Mouse (Mus musculus): Measurements from ENCODE around the gene Nrf1.

The Nrf1 gene

DNA sequence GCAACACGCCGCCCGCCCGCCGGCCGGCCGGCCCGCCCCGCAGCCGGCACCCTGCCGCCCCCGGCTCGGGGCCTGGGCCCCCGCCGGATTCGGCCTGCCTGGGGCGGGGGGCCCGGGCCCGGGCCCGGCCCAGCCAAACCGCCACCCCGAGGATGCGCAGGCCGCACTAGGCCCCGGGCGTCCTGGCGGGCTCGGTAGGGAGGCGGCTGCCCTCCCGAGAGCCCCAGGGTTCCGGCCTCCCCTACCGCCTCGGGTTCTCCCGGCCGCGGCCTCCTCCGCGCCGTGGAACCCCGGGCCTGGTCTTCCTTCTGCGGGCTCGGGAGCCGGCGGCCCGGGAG is 344 bp downstream of the Nrf1 start:
- DNase-seq (ENCODE audit: low read depth, low spot score) = no peak
- Histone ChIP-seq H3K27me3 (ENCODE audit: control insufficient read depth, insufficient read depth, low read length, poor library complexity, severe bottlenecking) (no peaks in the 10 kb centered on the region), H3K36me3 (ENCODE audit: control insufficient read depth, insufficient read depth, low read length, poor library complexity, severe bottlenecking) (no peaks in the 10 kb centered on the region)

GRCm38 (mm10) chr6:30048501-30049353 is 939 bp downstream of the Nrf1 start:
- Histone ChIP-seq H3K27me3 (ENCODE audit: control insufficient read depth, insufficient read depth, low read length, poor library complexity, severe bottlenecking) (no peaks in the 10 kb centered on the region), H3K36me3 (ENCODE audit: control insufficient read depth, insufficient read depth, low read length, poor library complexity, severe bottlenecking) (no peaks in the 10 kb centered on the region)
- peak; percentile 44 for DNase-seq (ENCODE audit: low read depth, low spot score)

- Histone ChIP-seq H3K27me3 (ENCODE audit: control insufficient read depth, insufficient read depth, low read length, poor library complexity, severe bottlenecking) (no peaks in the 10 kb centered on the region), H3K36me3 (ENCODE audit: control insufficient read depth, insufficient read depth, low read length, poor library complexity, severe bottlenecking) (no peaks in the 10 kb centered on the region)
- DNase-seq (ENCODE audit: low read depth, low spot score) = peak; percentile 47
These were observed 5.3 kb downstream of the Nrf1 start for GRCm38 (mm10) chr6:30053116-30053515.

- H3K27me3 ChIP-seq (ENCODE audit: control insufficient read depth, insufficient read depth, low read length, poor library complexity, severe bottlenecking) = no peaks in the 10 kb centered on the region
- H3K36me3 ChIP-seq (ENCODE audit: control insufficient read depth, insufficient read depth, low read length, poor library complexity, severe bottlenecking) = no peaks in the 10 kb centered on the region
- no peak for DNase-seq (ENCODE audit: low read depth, low spot score)
These were observed 14.8 kb downstream of the Nrf1 start for GRCm38 (mm10) chr6:30062544-30062943.

- H3K27me3 ChIP-seq (ENCODE audit: control insufficient read depth, insufficient read depth, low read length, poor library complexity, severe bottlenecking) = no peaks in the 10 kb centered on the region
- DNase-seq (ENCODE audit: low read depth, low spot score) = no peak
- no peaks in the 10 kb centered on the region for H3K36me3 ChIP-seq (ENCODE audit: control insufficient read depth, insufficient read depth, low read length, poor library complexity, severe bottlenecking)
These were observed 17.6 kb downstream of the Nrf1 start for GRCm38 (mm10) chr6:30065369-30065768.

DNA sequence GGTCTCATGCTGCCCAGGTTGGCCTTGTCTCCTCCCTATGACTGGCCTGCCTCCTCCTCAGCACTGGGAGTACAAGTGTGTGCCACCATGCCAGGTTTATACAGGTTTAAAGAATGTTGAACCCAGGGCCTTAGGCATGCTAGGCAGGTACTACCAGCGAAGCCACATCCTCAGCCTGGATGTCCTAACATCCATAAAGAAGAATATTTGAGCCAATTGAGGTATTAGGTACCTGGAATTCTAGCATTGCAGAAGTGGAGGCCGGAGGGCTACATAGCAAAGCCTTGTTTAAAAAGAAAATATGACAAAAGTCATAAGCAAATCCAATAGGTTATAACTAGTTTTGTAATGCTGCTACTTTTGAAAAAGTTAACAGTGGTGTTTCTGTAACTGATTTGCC is 19.0 kb downstream of the Nrf1 start:
- no peaks in the 10 kb centered on the region for H3K27me3 ChIP-seq (ENCODE audit: control insufficient read depth, insufficient read depth, low read length, poor library complexity, severe bottlenecking)
- DNase-seq (ENCODE audit: low read depth, low spot score) = no peak

GRCm38 (mm10) chr6:30072476-30072875 is 24.7 kb downstream of the Nrf1 start:
- Histone ChIP-seq H3K27me3 (ENCODE audit: control insufficient read depth, insufficient read depth, low read length, poor library complexity, severe bottlenecking) (no peaks in the 10 kb centered on the region), H3K36me3 (ENCODE audit: control insufficient read depth, insufficient read depth, low read length, poor library complexity, severe bottlenecking) (no peaks in the 10 kb centered on the region)
- peak; percentile 47 for DNase-seq (ENCODE audit: low read depth, low spot score)

More for the DNA sequence above, 19.0 kb downstream of the Nrf1 start:
- H3K36me3 ChIP-seq (ENCODE audit: control insufficient read depth, insufficient read depth, low read length, poor library complexity, severe bottlenecking) = no peaks in the 10 kb centered on the region

- DNase-seq (ENCODE audit: low read depth, low spot score) = no peak
- Histone ChIP-seq H3K27me3 (ENCODE audit: control insufficient read depth, insufficient read depth, low read length, poor library complexity, severe bottlenecking) (no peaks in the 10 kb centered on the region), H3K36me3 (ENCODE audit: control insufficient read depth, insufficient read depth, low read length, poor library complexity, severe bottlenecking) (no peaks in the 10 kb centered on the region; the same call in 1 of the 2 replicates)
These were observed 31.2 kb downstream of the Nrf1 start for GRCm38 (mm10) chr6:30078938-30079529.

GRCm38 (mm10) chr6:30081339-30081738 is 33.6 kb downstream of the Nrf1 start:
- peak; percentile 38 for DNase-seq (ENCODE audit: low read depth, low spot score)
- Histone ChIP-seq H3K27me3 (ENCODE audit: control insufficient read depth, insufficient read depth, low read length, poor library complexity, severe bottlenecking) (no peaks in the 10 kb centered on the region), H3K36me3 (ENCODE audit: control insufficient read depth, insufficient read depth, low read length, poor library complexity, severe bottlenecking) (no peaks in the 10 kb centered on the region; the same call in 1 of the 2 replicates)

DNA sequence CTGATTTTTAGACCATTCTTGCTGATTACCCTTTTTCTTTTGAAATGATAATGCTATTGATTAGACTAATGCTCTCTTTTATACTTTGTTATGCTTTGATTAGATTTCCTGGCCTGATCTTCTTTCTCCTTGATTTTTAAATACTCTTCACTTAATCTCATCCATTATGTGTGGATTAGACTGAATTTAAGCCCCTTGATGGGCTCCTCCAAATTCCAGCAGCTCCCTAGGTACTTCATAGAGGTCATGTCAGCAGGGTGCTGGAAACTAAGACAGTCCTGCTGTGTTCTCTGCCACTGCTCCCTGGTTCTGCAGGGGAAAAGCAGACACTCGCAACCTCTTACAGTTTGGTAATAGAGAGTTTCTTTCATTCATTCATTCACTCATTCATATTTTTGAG is 35.5 kb downstream of the Nrf1 start:
- H3K36me3 ChIP-seq (ENCODE audit: control insufficient read depth, insufficient read depth, low read length, poor library complexity, severe bottlenecking) = no peaks in the 10 kb centered on the region; the same call in 1 of the 2 replicates
- H3K27me3 ChIP-seq (ENCODE audit: control insufficient read depth, insufficient read depth, low read length, poor library complexity, severe bottlenecking) = no peaks in the 10 kb centered on the region
- DNase-seq (ENCODE audit: low read depth, low spot score) = no peak

DNA sequence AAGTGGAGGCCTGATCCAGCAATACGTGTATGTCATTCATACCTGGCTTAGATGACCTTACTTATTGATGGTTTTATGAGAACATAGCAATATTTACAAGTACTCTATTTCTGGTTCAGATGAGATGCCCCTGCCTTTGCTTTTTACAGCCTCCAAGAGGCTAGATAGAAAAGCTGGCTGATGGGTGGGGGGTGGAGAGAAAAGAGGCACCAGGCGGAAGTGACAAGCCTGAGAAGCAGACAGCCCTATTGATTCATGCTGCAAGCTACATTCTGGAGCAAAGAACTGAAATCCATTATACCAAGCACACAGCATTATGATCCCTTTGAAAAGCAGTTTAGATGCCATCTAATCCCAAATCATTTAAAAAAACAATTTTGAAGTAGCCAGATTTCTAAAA is 37.6 kb downstream of the Nrf1 start:
- Histone ChIP-seq H3K36me3 (ENCODE audit: control insufficient read depth, insufficient read depth, low read length, poor library complexity, severe bottlenecking) (no peaks in the 10 kb centered on the region), H3K27me3 (ENCODE audit: control insufficient read depth, insufficient read depth, low read length, poor library complexity, severe bottlenecking) (no peaks in the 10 kb centered on the region)
- no peak for DNase-seq (ENCODE audit: low read depth, low spot score)

DNA sequence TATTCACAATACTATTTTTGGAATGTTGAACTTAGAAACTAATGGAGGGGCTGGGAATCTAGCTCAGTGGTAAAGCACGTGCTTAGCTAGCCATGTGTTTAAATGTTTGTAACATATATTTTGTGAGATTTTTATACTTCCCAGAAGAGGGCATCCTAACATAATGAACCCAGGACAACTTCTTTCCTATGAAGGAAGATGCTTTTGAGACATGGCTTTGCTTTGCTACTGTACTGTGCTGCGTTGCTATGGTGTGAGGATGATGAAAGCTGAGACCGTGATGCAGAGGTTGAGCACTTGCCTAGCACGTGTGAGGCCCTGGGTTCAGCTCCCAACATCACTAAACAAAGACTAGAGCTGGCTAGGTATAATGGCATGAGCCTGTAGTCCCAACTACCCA is 43.4 kb downstream of the Nrf1 start:
- DNase-seq (ENCODE audit: low read depth, low spot score) = no peak
- no peaks in the 10 kb centered on the region for H3K27me3 ChIP-seq (ENCODE audit: control insufficient read depth, insufficient read depth, low read length, poor library complexity, severe bottlenecking)
- peaks cover 7% of the 10 kb centered on the region for H3K36me3 ChIP-seq (ENCODE audit: control insufficient read depth, insufficient read depth, low read length, poor library complexity, severe bottlenecking)

- no peak for DNase-seq (ENCODE audit: low read depth, low spot score)
- H3K27me3 ChIP-seq (ENCODE audit: control insufficient read depth, insufficient read depth, low read length, poor library complexity, severe bottlenecking) = no peaks in the 10 kb centered on the region
These were observed 45.0 kb downstream of the Nrf1 start for GRCm38 (mm10) chr6:30092816-30093215.

DNA sequence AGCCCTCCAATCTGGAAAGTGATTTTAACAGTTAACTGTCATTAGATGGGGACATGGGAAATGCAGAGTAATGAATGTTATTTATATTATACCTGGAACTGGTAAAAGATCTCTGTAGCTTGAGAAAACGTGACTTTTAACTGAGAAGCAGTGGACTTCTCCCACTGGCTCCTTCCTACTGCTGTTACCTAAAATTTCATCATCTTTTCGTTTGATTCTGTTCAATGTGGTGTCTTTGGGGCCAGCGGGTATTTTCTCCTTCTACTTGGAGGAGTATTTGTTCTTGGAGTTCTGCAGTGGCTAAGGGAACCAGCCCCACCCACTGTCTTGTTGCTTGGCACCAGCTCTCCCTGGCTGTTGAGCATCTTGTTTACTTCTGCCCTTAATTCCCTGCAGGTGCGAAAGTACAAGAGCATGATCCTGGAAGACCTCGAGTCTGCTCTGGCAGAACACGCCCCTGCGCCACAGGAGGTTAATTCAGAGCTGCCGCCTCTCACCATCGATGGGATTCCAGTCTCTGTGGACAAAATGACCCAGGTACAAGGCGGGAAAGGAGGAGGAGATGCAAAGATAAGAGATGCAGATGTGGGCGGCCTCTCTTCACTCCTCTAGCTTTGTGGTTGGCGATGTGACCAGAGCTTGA is 54.1 kb downstream of the Nrf1 start:
- DNase-seq (ENCODE audit: low read depth, low spot score) = no peak
- Histone ChIP-seq H3K36me3 (ENCODE audit: control insufficient read depth, insufficient read depth, low read length, poor library complexity, severe bottlenecking) (peaks cover 15% of the 10 kb centered on the region), H3K27me3 (ENCODE audit: control insufficient read depth, insufficient read depth, low read length, poor library complexity, severe bottlenecking) (no peaks in the 10 kb centered on the region)

More at GRCm38 (mm10) chr6:30092816-30093215, 45.0 kb downstream of the Nrf1 start:
- peaks cover 11% of the 10 kb centered on the region for H3K36me3 ChIP-seq (ENCODE audit: control insufficient read depth, insufficient read depth, low read length, poor library complexity, severe bottlenecking)

GRCm38 (mm10) chr6:30106091-30106490 is 58.3 kb downstream of the Nrf1 start:
- Histone ChIP-seq H3K27me3 (ENCODE audit: control insufficient read depth, insufficient read depth, low read length, poor library complexity, severe bottlenecking) (no peaks in the 10 kb centered on the region), H3K36me3 (ENCODE audit: control insufficient read depth, insufficient read depth, low read length, poor library complexity, severe bottlenecking) (peaks cover 18% of the 10 kb centered on the region)
- DNase-seq (ENCODE audit: low read depth, low spot score) = no peak
